Mouse (Mus musculus): ENCODE data around the gene Proca1. TPM values are rescaled to one million over a fixed set of nuclear protein-coding genes. Genes with fewer than 3 reads are reported as not detected.

Gene Proca1
- polyA plus RNA-seq, 1 experiment: 0.14 TPM

DNA sequence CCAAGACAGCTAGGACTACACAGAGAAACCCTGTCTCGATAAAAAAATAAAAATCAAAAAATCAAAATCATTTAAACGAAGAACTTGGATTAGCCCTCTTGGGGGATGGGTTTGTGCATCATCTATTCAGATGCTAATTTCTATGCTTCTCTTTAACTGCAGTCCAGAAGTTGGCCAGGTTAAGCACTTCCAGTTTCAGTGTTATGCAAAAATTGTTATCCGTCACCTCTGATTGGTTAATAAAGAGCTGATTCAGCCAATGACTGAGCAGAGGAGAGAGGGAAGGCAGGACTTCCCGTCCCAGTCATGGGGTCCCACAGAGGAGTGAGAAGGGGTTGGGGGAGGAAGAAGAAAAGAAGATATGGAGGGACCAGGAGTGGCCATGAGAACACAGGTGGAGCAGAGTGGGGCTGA, 54.5 kb downstream of the Proca1 start:
- peaks cover 78% of the 10 kb centered on the region for H3K79me2 ChIP-seq (ENCODE audit: control insufficient read depth, insufficient read depth)
- no peak overlapping the region for H3ac ChIP-seq (ENCODE audit: control insufficient read depth, insufficient read length)
- peak overlapping the region; percentile 85 for H3K4me2 ChIP-seq (ENCODE audit: low read depth)
- H3K36me3 ChIP-seq (ENCODE audit: control insufficient read depth, insufficient read depth): peaks cover 6% of the 10 kb centered on the region
- TF ChIP-seq USF1 (IDR thresholded peaks at IDR 0.05; ENCODE audit: low read depth) (no peak), E2F4 (IDR thresholded peaks at IDR 0.05; ENCODE audit: insufficient read depth) (no peak), CEBPB (IDR thresholded peaks at IDR 0.05; ENCODE audit: insufficient read depth, poor library complexity, severe bottlenecking) (no peak)
- no peaks in the 10 kb centered on the region for H3K27me3 ChIP-seq (ENCODE audit: control insufficient read depth, insufficient read depth, insufficient read length)
- no peak overlapping the region for H3K4me3 ChIP-seq

Other genes starting within 250 kb of the Proca1 start
- 22.2 TPM for gene Phf12, start 210.6 kb upstream of the Proca1 start, polyA plus RNA-seq (2012; fragmentation: generic; extraction: Trizol)
- gene Dhrs13, start 161.1 kb upstream of the Proca1 start, polyA plus RNA-seq (2012; fragmentation: generic; extraction: Trizol): 10.0 TPM
- gene Flot2, start 155.5 kb upstream of the Proca1 start, polyA plus RNA-seq (2012; fragmentation: generic; extraction: Trizol): 78.8 TPM
- 24.6 TPM for gene Eral1, start 113.0 kb upstream of the Proca1 start, polyA plus RNA-seq (2012; fragmentation: generic; extraction: Trizol)
- 16.1 TPM for gene Fam222b, start 98.7 kb upstream of the Proca1 start, polyA plus RNA-seq (2012; fragmentation: generic; extraction: Trizol)
- 206 TPM for gene Traf4, start 27.8 kb upstream of the Proca1 start, polyA plus RNA-seq (2012; fragmentation: generic; extraction: Trizol)
- gene Nek8, start 16.7 kb upstream of the Proca1 start, polyA plus RNA-seq (2012; fragmentation: generic; extraction: Trizol): 9.6 TPM
- 17.4 TPM for gene Tlcd1, start 16.7 kb upstream of the Proca1 start, polyA plus RNA-seq (2012; fragmentation: generic; extraction: Trizol)
- gene Rpl23a, start 9.8 kb upstream of the Proca1 start, polyA plus RNA-seq (2012; fragmentation: generic; extraction: Trizol): 3,571 TPM
- gene Rab34, start 5.0 kb upstream of the Proca1 start, polyA plus RNA-seq (2012; fragmentation: generic; extraction: Trizol): 88.8 TPM
- gene Sdf2, start 52.4 kb downstream of the Proca1 start, polyA plus RNA-seq (2012; fragmentation: generic; extraction: Trizol): 98.6 TPM
- 42.3 TPM for gene Supt6, start 52.6 kb downstream of the Proca1 start, polyA plus RNA-seq (2012; fragmentation: generic; extraction: Trizol)
- 65.8 TPM for gene 2610507B11Rik, start 68.4 kb downstream of the Proca1 start, polyA plus RNA-seq (2012; fragmentation: generic; extraction: Trizol)
- 0.20 TPM for gene BC030499, start 97.4 kb downstream of the Proca1 start, polyA plus RNA-seq (2012; fragmentation: generic; extraction: Trizol)
- 19.2 TPM for gene Spag5, start 108.1 kb downstream of the Proca1 start, polyA plus RNA-seq (2012; fragmentation: generic; extraction: Trizol)
- 1.7 TPM for gene Aldoc, start 129.6 kb downstream of the Proca1 start, polyA plus RNA-seq (2012; fragmentation: generic; extraction: Trizol)
- gene Pigs, start 135.0 kb downstream of the Proca1 start, polyA plus RNA-seq (2012; fragmentation: generic; extraction: Trizol): 50.2 TPM
- gene Unc119, start 150.1 kb downstream of the Proca1 start, polyA plus RNA-seq (2012; fragmentation: generic; extraction: Trizol): 24.8 TPM
- 0.01 TPM for gene Foxn1, start 193.2 kb downstream of the Proca1 start, polyA plus RNA-seq (2012; fragmentation: generic; extraction: Trizol)
- gene Slc13a2, start 228.8 kb downstream of the Proca1 start, polyA plus RNA-seq (2012; fragmentation: generic; extraction: Trizol): 0.01 TPM

Data from myocyte (in vitro differentiated cells).